Mouse (Mus musculus): ENCODE measurements around the gene 6430531B16Rik.

The 6430531B16Rik gene

GRCm38 (mm10) chr7:139978278-139978892, at the start of gene 6430531B16Rik:
TSS of gene 6430531B16Rik (minus strand) at chr7:139978755.
- peak; percentile 81 for DNase-seq

GRCm38 (mm10) chr7:140011336-140011735, 32.8 kb upstream of the 6430531B16Rik start:
- DNase-seq = no peak

GRCm38 (mm10) chr7:140007781-140008180, 29.2 kb upstream of the 6430531B16Rik start:
- DNase-seq = no peak

- DNase-seq = no peak
Observed at GRCm38 (mm10) chr7:140006861-140007611, 28.5 kb upstream of the 6430531B16Rik start.

GRCm38 (mm10) chr7:140004666-140005065, 26.1 kb upstream of the 6430531B16Rik start:
- DNase-seq = no peak

- no peak for DNase-seq
Observed at GRCm38 (mm10) chr7:140001086-140001740, 22.7 kb upstream of the 6430531B16Rik start.

GRCm38 (mm10) chr7:139998691-139999350, 20.3 kb upstream of the 6430531B16Rik start:
- DNase-seq = no peak

GRCm38 (mm10) chr7:139994676-139995075, 16.1 kb upstream of the 6430531B16Rik start:
- peak; percentile 34 for DNase-seq

- DNase-seq = no peak
Observed at GRCm38 (mm10) chr7:139994202-139994601, 15.6 kb upstream of the 6430531B16Rik start.

- DNase-seq = no peak
Observed at GRCm38 (mm10) chr7:139993532-139993931, 15.0 kb upstream of the 6430531B16Rik start.

- no peak for DNase-seq
Observed at GRCm38 (mm10) chr7:139992406-139992805, 13.9 kb upstream of the 6430531B16Rik start, which contains the start of gene Adam8. TSS of gene Adam8 (minus strand) at chr7:139992562.

- DNase-seq = no peak
Observed at GRCm38 (mm10) chr7:139990864-139991394, 12.4 kb upstream of the 6430531B16Rik start.

- DNase-seq = no peak
Observed at GRCm38 (mm10) chr7:139988272-139988671, 9.7 kb upstream of the 6430531B16Rik start.

- no peak for DNase-seq
Observed at GRCm38 (mm10) chr7:139984505-139984904, 6.0 kb upstream of the 6430531B16Rik start.

GRCm38 (mm10) chr7:139982058-139982457, 3.5 kb upstream of the 6430531B16Rik start:
- DNase-seq = no peak

GRCm38 (mm10) chr7:139980778-139981177, 2.2 kb upstream of the 6430531B16Rik start:
- DNase-seq = no peak

- DNase-seq = peak; percentile 12
Observed at GRCm38 (mm10) chr7:139979011-139979719, 610 bp upstream of the 6430531B16Rik start.

GRCm38 (mm10) chr7:139975471-139975870, 3.1 kb downstream of the 6430531B16Rik start:
- no peak for DNase-seq

- DNase-seq = no peak
Observed at GRCm38 (mm10) chr7:139974307-139974706, 4.2 kb downstream of the 6430531B16Rik start.

- no peak for DNase-seq
Observed at GRCm38 (mm10) chr7:139972923-139973331, 5.6 kb downstream of the 6430531B16Rik start.

- DNase-seq = no peak
Observed at GRCm38 (mm10) chr7:139971436-139971835, 7.1 kb downstream of the 6430531B16Rik start.

GRCm38 (mm10) chr7:139970979-139971378, 7.6 kb downstream of the 6430531B16Rik start:
- no peak for DNase-seq
